Mouse (Mus musculus) limb, embryonic 11.5 days (tissue): ENCODE measurements around the gene Rpl38. TPM values are rescaled to one million over a fixed set of nuclear protein-coding genes. Genes with fewer than 3 reads are reported as not detected.

ENCODE experiments used
- ATAC-seq: fragments of 200-750 bp; cut with Nextera tagmentation; 2 replicates; pipeline ENCODE4 v1.8.0; 2017; ENCODE audit warnings: low read depth; ENCODE audit not compliant: insufficient number of reproducible peaks, low FRiP score, low TSS enrichment
- DNase-seq: peaks from one replicate; pipeline ENCODE4 v3.0.0-alpha.2; 2015; ENCODE audit warnings: low spot score
- H3K27ac ChIP-seq: fragments of 300-500 bp; sonication (generic); replicated peaks from 2 replicates; pipeline ENCODE4 v1.5.1; 2014; ENCODE audit warnings: low read depth, mild to moderate bottlenecking, low read length
- H3K27me3 ChIP-seq: fragments of 300-500 bp; sonication (generic); 2 replicates; pipeline ENCODE4 v1.6.1; 2014; ENCODE audit warnings: mild to moderate bottlenecking, low read length, mixed read lengths; ENCODE audit not compliant: control insufficient read depth, insufficient read depth
- H3K36me3 ChIP-seq: fragments of 300-500 bp; sonication (generic); 2 replicates; pipeline ENCODE4 v1.6.1; 2014; ENCODE audit warnings: mild to moderate bottlenecking, low read length, moderate library complexity, mixed read lengths; ENCODE audit not compliant: control insufficient read depth, insufficient read depth
- H3K4me1 ChIP-seq: fragments of 300-500 bp; sonication (generic); 2 replicates; pipeline ENCODE4 v1.6.1; 2014; ENCODE audit warnings: low read length, mixed read lengths; ENCODE audit not compliant: control insufficient read depth, insufficient read depth
- H3K4me2 ChIP-seq: fragments of 300-500 bp; sonication (generic); 2 replicates; pipeline ENCODE4 v1.6.1; 2014; ENCODE audit warnings: low read depth, mild to moderate bottlenecking, moderate library complexity; ENCODE audit not compliant: severe bottlenecking
- H3K4me3 ChIP-seq: fragments of 300-500 bp; sonication (generic); 2 replicates; pipeline ENCODE4 v1.5.1; 2014; ENCODE audit warnings: low read depth, low read length
- H3K9ac ChIP-seq: fragments of 300-500 bp; sonication (generic); 2 replicates; pipeline ENCODE4 v1.6.1; 2014; ENCODE audit warnings: mild to moderate bottlenecking, low read length
- H3K9me3 ChIP-seq: fragments of 300-500 bp; sonication (generic); 2 replicates; pipeline ENCODE4 v1.6.1; 2016; ENCODE audit warnings: low read length; ENCODE audit not compliant: control insufficient read depth
- WGBS: fragments of 180-500 bp; shearing (Covaris S2); extraction: QIAGEN DNeasy Blood & Tissue Kit; methylation state at CpG from one replicate; pipeline ENCODE4 v1.1.7; 2014; 5-methylcytosine and 5-hydroxymethylcytosine counted together
- polyA plus RNA-seq: library from polyadenylated mRNA; unstranded; fragments of >200 nt; fragmentation: Nextera tagmentation; extraction: Ambion mirVana; gene quantifications from 2 replicates; pipeline ENCODE4 v1.2.1, GENCODE M21; 2014

The Rpl38 gene
- polyA plus RNA-seq, 1 experiment from 2014 or later = 1,033 TPM

DNA sequence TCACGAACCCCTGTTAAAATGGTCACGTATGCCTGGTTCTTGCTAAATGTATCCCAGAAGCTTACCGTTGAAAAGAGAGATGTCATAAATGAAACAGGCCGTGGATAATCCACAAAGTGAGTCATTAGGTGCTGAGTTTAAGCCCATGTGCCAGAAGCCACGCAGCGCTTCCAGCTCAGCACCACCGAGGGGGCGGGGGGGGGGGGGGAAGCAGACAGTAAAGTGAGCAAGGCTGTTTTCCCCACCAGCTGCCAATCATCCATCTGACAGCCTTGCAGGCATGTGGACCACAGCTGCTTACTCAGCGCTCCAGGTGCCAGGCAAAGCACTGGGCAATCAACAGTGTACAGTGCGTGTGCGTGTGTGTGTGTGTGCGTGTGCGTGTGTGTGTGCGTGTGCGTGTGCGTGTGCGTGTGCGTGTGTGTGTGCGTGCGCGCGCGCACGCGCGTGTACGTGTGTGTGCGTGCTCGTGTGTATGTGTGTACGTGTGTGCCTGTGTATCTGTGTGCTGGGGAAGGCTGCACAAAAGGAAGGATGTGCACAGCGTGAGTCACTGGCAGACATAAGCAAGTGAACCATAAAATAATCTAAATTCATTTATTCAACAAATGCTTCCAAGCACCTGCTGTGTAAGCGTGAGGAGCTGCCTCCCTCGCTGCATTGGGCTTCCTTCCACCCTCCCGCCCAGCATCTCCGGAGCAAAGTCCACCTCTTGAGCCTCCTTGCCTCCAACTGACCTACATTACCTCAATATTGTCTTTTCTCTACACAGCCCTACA is 31.4 kb upstream of the Rpl38 start:
- no peak for ATAC-seq
- WGBS = 59% methylated on average over 35 of the region's 35 CpGs
- H3K4me2 ChIP-seq = peak overlapping the region; percentile 11; the same call in 1 of the 2 replicates
- no peaks in the 10 kb centered on the region for H3K27me3 ChIP-seq
- no peak overlapping the region for H3K9ac ChIP-seq
- no peak overlapping the region for H3K27ac ChIP-seq
- H3K36me3 ChIP-seq = no peaks in the 10 kb centered on the region
- peaks cover 9% of the 10 kb centered on the region for H3K4me1 ChIP-seq
- no peaks in the 10 kb centered on the region for H3K9me3 ChIP-seq
- no peak overlapping the region for H3K4me3 ChIP-seq
- DNase-seq = peak; percentile 51

DNA sequence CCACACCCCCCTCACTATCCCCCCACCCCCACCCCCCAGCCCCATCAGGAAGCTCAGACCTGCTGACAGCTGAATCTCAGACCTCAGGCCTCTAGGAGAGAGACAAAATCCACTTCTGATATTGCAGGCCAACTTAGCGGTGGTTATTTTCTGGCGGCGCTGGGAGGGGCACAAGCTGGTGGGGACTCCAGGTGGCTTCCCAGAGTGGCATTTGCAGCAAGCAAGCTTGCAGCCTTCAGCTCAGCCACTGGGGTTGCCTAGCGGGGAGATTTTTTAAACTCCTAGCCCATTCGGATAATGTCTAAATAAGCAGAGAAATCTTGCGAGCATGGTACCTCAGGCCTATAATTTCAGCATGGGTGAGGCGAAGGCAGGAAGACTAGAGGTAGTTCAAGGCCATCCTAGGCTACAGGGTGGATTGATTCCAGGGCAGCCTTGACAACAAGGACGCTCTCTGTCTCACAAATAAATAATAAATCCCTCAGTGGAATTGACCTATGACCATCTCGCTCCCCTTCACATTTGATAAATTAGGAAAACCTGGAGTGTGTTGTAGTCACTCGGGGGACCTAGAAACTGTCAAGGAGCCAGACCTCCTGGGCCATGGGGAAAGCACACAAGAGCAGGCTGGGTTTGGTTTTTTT is 29.6 kb upstream of the Rpl38 start:
- H3K4me1 ChIP-seq = peaks cover 9% of the 10 kb centered on the region

DNA sequence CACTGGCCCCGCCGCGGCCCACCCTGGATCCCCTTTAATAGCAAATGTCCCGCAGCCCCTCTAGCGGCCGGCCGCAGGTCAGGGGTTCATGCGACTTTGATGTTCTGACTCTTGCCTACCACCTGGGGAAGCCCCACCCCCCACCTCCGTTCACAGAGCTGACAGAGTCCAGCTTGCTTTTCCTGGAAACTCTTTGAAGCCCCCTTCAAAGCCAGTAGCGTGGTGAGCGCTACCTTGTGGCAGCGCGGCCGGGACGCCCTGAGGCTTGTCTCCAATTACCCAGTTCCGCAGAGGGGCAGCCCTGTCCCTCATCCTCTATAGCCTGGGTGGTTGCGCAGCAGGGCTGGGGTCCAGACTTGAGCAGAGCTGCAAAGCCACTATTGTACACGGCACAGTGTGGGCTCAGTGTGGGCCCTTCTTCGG is 28.6 kb upstream of the Rpl38 start:
- H3K27ac ChIP-seq = no peak overlapping the region
- WGBS = under 1% methylated on average over 19 of the region's 19 CpGs

More for the DNA sequence above, 29.6 kb upstream of the Rpl38 start:
- no peak overlapping the region for H3K4me3 ChIP-seq
- ATAC-seq (no peak), DNase-seq (peak; percentile 24)
- H3K9me3 ChIP-seq = no peaks in the 10 kb centered on the region
- H3K4me2 ChIP-seq = no peak overlapping the region
- 31% methylated on average over 10 of the region's 10 CpGs for WGBS
- H3K9ac ChIP-seq = no peak overlapping the region
- H3K27me3 ChIP-seq = no peaks in the 10 kb centered on the region
- no peaks in the 10 kb centered on the region for H3K36me3 ChIP-seq
- no peak overlapping the region for H3K27ac ChIP-seq

DNA sequence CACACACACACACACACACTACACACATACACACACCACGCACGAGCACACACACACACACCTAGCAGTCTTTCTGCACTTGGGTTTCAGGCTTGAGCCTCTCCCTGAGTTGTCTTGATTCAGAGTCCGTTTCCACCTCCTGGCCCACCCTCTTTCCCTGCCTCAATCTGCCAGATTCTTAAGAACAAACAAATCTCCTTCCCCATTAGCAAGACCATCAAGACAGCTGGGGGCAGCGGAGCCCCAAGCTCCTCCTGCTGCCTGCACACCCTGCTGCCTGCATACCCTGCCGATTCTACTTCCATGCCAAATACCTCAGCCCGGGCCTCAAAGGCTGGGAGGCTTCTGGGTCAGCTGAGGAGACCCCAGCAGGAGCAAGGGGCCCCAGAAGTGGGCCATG is 27.7 kb upstream of the Rpl38 start:
- Histone ChIP-seq H3K9ac (no peak overlapping the region), H3K4me2 (no peak overlapping the region), H3K27me3 (no peaks in the 10 kb centered on the region), H3K4me3 (no peak overlapping the region), H3K36me3 (no peaks in the 10 kb centered on the region), H3K9me3 (no peaks in the 10 kb centered on the region), H3K4me1 (peaks cover 9% of the 10 kb centered on the region), H3K27ac (no peak overlapping the region)
- DNase-seq (peak; percentile 25), ATAC-seq (no peak)
- 34% methylated on average over 6 of the region's 6 CpGs for WGBS

More for the DNA sequence above, 28.6 kb upstream of the Rpl38 start:
- Histone ChIP-seq H3K36me3 (no peaks in the 10 kb centered on the region), H3K4me2 (peak overlapping the region; percentile 27; the same call in 1 of the 2 replicates), H3K4me3 (no peak overlapping the region), H3K9me3 (no peaks in the 10 kb centered on the region), H3K9ac (no peak overlapping the region), H3K4me1 (peaks cover 9% of the 10 kb centered on the region), H3K27me3 (no peaks in the 10 kb centered on the region)
- ATAC-seq (no peak), DNase-seq (peak; percentile 80)

DNA sequence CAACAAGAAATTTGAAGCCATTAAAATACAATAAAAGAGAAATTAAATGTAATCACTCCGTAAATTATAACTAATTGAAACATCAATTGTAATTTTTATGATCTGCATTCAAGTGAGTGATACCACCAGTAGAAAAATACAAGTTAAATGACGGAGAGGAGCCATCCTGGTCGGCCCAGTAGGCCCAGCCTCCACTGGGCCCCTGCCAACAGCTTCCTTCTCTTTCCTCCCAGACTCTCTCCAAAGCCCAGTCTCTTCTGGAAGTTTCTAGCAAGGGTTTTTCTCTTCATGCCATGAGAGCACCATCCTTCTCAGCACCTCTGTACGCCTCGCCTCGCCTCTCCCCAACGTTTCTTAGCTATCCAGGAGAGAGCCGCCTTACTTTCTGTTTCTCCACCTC is 27.2 kb upstream of the Rpl38 start:
- Histone ChIP-seq H3K4me1 (peaks cover 9% of the 10 kb centered on the region), H3K9ac (no peak overlapping the region), H3K4me3 (no peak overlapping the region), H3K27me3 (no peaks in the 10 kb centered on the region), H3K4me2 (no peak overlapping the region), H3K9me3 (no peaks in the 10 kb centered on the region), H3K27ac (no peak overlapping the region), H3K36me3 (no peaks in the 10 kb centered on the region)
- DNase-seq = no peak
- WGBS = 88% methylated on average over 8 of the region's 8 CpGs
- no peak for ATAC-seq

DNA sequence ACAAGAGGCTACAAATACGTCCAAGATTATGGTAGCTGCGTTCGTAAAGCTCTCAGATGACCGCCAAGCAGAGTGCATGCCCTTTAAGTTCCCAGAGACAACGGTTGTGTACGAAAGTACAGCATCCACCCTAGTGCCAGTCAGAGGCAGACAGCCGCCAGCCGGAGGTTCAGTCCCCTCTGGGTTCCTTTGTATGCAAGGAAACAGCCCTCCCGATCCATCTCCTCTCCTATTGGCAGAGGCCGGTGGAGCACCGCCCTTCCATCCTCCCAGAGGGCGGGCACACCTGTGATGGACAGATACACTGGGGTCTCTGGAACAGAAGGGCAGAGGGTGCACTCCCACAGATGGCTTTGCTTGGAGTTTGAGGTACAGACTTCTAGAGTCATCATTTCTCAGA is 26.1 kb upstream of the Rpl38 start:
- Histone ChIP-seq H3K4me3 (no peak overlapping the region), H3K9me3 (no peaks in the 10 kb centered on the region), H3K4me1 (peaks cover 9% of the 10 kb centered on the region), H3K27ac (no peak overlapping the region), H3K27me3 (no peaks in the 10 kb centered on the region), H3K36me3 (no peaks in the 10 kb centered on the region), H3K4me2 (no peak overlapping the region), H3K9ac (no peak overlapping the region)
- WGBS = 66% methylated on average over 12 of the region's 12 CpGs
- ATAC-seq (no peak), DNase-seq (peak; percentile 43)

DNA sequence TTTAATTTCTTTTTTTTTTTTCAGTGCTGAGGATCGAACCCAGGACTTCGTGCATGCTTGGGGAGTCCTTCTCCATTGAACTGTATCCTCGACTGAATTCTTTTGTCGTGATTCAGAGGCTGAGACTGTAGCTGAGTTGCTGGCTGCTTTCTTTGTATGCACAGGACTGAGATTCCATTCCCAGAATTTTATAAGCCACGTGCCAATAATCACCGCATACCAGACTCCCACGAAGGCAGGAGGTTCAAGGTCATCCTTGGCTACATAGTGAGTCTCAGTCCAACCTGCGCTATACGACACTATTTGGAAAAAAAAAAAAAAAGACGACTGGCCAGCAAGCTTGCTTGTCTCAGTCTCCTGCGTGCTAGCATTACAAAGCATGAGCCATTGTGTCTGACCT is 25.4 kb upstream of the Rpl38 start:
- WGBS = 84% methylated on average over 11 of the region's 11 CpGs
- no peak for DNase-seq
- no peaks in the 10 kb centered on the region for H3K36me3 ChIP-seq
- H3K4me2 ChIP-seq = no peak overlapping the region
- H3K9me3 ChIP-seq = no peaks in the 10 kb centered on the region
- no peaks in the 10 kb centered on the region for H3K27me3 ChIP-seq
- peaks cover 9% of the 10 kb centered on the region for H3K4me1 ChIP-seq
- ATAC-seq = no peak
- H3K27ac ChIP-seq = no peak overlapping the region
- H3K4me3 ChIP-seq = no peak overlapping the region
- no peak overlapping the region for H3K9ac ChIP-seq

DNA sequence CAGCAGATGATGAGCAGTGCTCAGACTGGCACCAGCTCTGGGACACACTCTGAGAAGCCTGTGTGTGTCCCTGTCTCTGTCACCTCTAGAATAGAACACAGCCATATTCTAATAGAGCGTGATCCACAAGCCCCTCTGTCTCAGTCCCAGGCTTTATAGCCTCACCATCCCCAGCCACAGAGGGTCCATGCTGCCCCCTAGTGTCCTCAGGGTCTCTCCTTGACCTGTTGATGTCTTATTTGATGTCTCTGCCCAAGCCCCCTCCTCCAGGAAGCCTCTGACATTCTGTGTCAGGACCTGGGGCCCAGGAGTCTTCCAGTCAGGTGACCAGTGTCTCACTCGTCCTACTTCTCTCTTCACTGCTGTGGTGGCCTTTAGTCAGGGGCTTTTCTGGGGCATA is 24.2 kb upstream of the Rpl38 start:
- Histone ChIP-seq H3K9me3 (no peaks in the 10 kb centered on the region), H3K4me3 (no peak overlapping the region), H3K4me1 (peaks cover 9% of the 10 kb centered on the region), H3K27ac (no peak overlapping the region), H3K9ac (no peak overlapping the region), H3K36me3 (no peaks in the 10 kb centered on the region), H3K27me3 (no peaks in the 10 kb centered on the region), H3K4me2 (no peak overlapping the region)
- ATAC-seq = no peak
- no peak for DNase-seq
- WGBS = 37% methylated on average over 2 of the region's 2 CpGs
